Mouse (Mus musculus) liver, embryonic 16.5 days (tissue): ENCODE measurements around the gene Ifnar2. TPM values are rescaled to one million over a fixed set of nuclear protein-coding genes. Genes with fewer than 3 reads are reported as not detected.
A peak's percentile ranks its signal among the peaks of the same experiment; 100 is the strongest.

Source experiments
- ATAC-seq: fragments of 200-750 bp; cut with Nextera tagmentation; 2 replicates; pipeline ENCODE4 v1.8.0; 2017; ENCODE audit warnings: low read depth, mild to moderate bottlenecking, moderate number of reproducible peaks, moderate library complexity
- H3K27ac ChIP-seq: fragments of 300-500 bp; sonication (generic); 2 replicates; pipeline ENCODE4 v1.5.1; 2014; ENCODE audit warnings: mild to moderate bottlenecking, low read length
- H3K27me3 ChIP-seq: fragments of 300-500 bp; sonication (generic); 2 replicates; pipeline ENCODE4 v1.6.1; 2014; ENCODE audit warnings: low read depth, low read length, mixed read lengths; ENCODE audit not compliant: control insufficient read depth, insufficient read depth
- H3K36me3 ChIP-seq: fragments of 300-500 bp; sonication (generic); 2 replicates; pipeline ENCODE4 v1.6.1; 2014; ENCODE audit warnings: mild to moderate bottlenecking; ENCODE audit not compliant: control insufficient read depth, insufficient read depth
- H3K4me1 ChIP-seq: fragments of 300-500 bp; sonication (generic); 2 replicates; pipeline ENCODE4 v1.6.1; 2014; ENCODE audit warnings: low read depth, low read length, mixed read lengths; ENCODE audit not compliant: control insufficient read depth
- H3K4me2 ChIP-seq: fragments of 300-500 bp; sonication (generic); 2 replicates; pipeline ENCODE4 v1.6.1; 2014; ENCODE audit warnings: low read depth, low read length, mixed read lengths
- H3K4me3 ChIP-seq: fragments of 300-500 bp; sonication (generic); 2 replicates; pipeline ENCODE4 v1.5.1; 2014; ENCODE audit warnings: low read depth, mild to moderate bottlenecking, low read length
- H3K9ac ChIP-seq: fragments of 300-500 bp; sonication (generic); 2 replicates; pipeline ENCODE4 v1.6.1; 2014; ENCODE audit warnings: low read depth, low read length
- H3K9me3 ChIP-seq: fragments of 300-500 bp; sonication (generic); replicated peaks from 2 replicates; pipeline ENCODE4 v1.6.1; 2016; ENCODE audit warnings: low read length; ENCODE audit not compliant: control insufficient read depth
- WGBS: fragments of 180-500 bp; shearing (Covaris S2); extraction: QIAGEN DNeasy Blood & Tissue Kit; methylation state at CpG from one replicate; pipeline ENCODE4 v1.1.7; 2014; ENCODE audit not compliant: insufficient replicate concordance; 5-methylcytosine and 5-hydroxymethylcytosine counted together
- polyA plus RNA-seq: library from polyadenylated mRNA; unstranded; fragments of >200 nt; fragmentation: Nextera tagmentation; extraction: Ambion mirVana; gene quantifications from 2 replicates; pipeline ENCODE4 v1.2.1, GENCODE M21; 2015

The Ifnar2 gene
- polyA plus RNA-seq, 1 experiment from 2014 or later: 95.8 TPM

GRCm38 (mm10) chr16:91395633-91396392 is 23.2 kb downstream of the Ifnar2 start:
- H3K4me2 ChIP-seq: no peak overlapping the region

GRCm38 (mm10) chr16:91396844-91397537 is 24.4 kb downstream of the Ifnar2 start:
- H3K4me2 ChIP-seq: peak overlapping the region; percentile 19; the same call in 1 of the 2 replicates
- H3K9ac ChIP-seq: no peak overlapping the region
- H3K27ac ChIP-seq: peak overlapping the region; percentile 65
- H3K9me3 ChIP-seq: no peaks in the 10 kb centered on the region
- 29% methylated on average over 10 of the region's 10 CpGs for WGBS
- H3K27me3 ChIP-seq: no peaks in the 10 kb centered on the region
- peaks cover 33% of the 10 kb centered on the region for H3K4me1 ChIP-seq
- ATAC-seq: peak; percentile 82
- H3K4me3 ChIP-seq: no peak overlapping the region
- peaks cover 59% of the 10 kb centered on the region for H3K36me3 ChIP-seq

More at GRCm38 (mm10) chr16:91395633-91396392, 23.2 kb downstream of the Ifnar2 start:
- H3K36me3 ChIP-seq: peaks cover 63% of the 10 kb centered on the region
- H3K27ac ChIP-seq: peak overlapping the region; percentile 51
- WGBS: 56% methylated on average over 8 of the region's 8 CpGs
- H3K27me3 ChIP-seq: no peaks in the 10 kb centered on the region
- H3K4me3 ChIP-seq: no peak overlapping the region
- no peak overlapping the region for H3K9ac ChIP-seq
- H3K4me1 ChIP-seq: peaks cover 30% of the 10 kb centered on the region
- H3K9me3 ChIP-seq: no peaks in the 10 kb centered on the region
- peak; percentile 62 for ATAC-seq

DNA sequence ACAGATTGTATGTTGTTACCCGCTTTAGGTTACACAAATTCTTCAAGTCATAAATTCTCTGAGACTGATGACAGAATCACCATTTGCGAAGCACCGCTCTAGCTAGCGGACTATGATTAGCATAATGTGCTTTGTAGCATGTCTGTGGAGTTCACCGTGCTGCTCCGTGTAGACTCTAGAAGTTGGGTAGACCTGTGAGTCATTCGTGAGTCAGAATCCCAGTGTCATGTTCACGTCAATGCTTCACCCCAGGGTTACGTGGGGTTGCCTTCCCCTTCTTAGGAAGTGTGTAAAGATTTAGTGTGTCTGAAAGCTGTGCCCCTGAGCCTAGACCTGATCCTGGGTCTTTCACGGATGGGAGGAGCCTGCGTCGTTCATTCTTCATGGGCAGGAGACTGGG is 25.4 kb downstream of the Ifnar2 start:
- Histone ChIP-seq H3K4me3 (no peak overlapping the region), H3K4me2 (no peak overlapping the region), H3K4me1 (peaks cover 33% of the 10 kb centered on the region), H3K27ac (peak overlapping the region; percentile 47), H3K36me3 (peaks cover 51% of the 10 kb centered on the region), H3K9ac (no peak overlapping the region), H3K27me3 (no peaks in the 10 kb centered on the region), H3K9me3 (no peaks in the 10 kb centered on the region)
- WGBS: 76% methylated on average over 12 of the region's 12 CpGs
- no peak for ATAC-seq

DNA sequence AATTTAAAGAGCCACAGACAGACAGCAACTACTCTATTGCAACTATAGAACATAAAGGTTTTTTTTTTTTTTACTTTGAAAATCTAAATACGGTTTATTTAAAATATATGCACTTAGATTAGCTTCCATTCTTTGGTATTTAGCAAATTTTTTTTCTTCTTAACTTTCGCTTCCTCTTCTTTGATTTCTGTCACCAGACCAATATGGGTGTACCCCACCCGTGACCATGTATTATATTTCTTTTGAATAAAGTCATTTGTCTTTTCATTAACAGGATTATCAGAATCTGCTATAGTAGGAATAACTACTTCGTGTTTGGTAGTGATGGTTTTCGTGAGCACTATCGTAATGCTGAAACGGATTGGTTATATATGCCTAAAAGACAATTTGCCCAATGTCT is 26.4 kb downstream of the Ifnar2 start:
- Histone ChIP-seq H3K9me3 (no peaks in the 10 kb centered on the region), H3K4me1 (peaks cover 33% of the 10 kb centered on the region), H3K4me3 (no peak overlapping the region), H3K27ac (no peak overlapping the region), H3K27me3 (no peaks in the 10 kb centered on the region), H3K4me2 (no peak overlapping the region), H3K9ac (no peak overlapping the region), H3K36me3 (peaks cover 49% of the 10 kb centered on the region)
- 87% methylated on average over 7 of the region's 7 CpGs for WGBS
- no peak for ATAC-seq

DNA sequence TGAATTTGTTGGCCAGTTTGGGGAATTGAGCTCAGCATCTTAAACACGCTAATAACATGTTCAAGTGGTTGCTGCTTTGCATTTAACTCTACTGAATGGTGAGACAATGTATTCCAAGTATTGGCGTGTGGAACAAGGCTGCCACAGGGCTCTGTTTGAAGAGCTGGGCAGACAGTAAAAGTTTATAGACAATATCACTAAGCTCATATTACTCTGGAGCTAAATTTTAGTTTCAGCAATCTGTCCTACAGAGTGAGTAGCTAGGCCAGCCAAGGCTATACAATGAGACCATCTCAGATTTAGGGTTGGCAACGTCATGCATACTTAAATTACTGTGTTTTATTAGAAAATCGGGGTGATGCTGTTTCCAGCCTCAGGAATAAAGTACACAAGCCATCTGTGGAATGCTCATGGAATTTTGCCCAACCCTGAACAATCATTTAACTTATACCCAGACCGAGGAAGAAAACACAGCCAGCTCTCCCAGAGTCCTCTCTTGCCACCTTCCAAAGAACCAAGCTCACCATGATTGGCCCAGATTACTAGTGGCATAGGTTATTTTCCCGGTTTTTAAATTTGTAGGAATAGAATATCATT is 29.1 kb downstream of the Ifnar2 start:
- Histone ChIP-seq H3K36me3 (peaks cover 38% of the 10 kb centered on the region), H3K4me1 (peaks cover 30% of the 10 kb centered on the region), H3K9me3 (no peaks in the 10 kb centered on the region), H3K4me2 (no peak overlapping the region), H3K27me3 (no peaks in the 10 kb centered on the region), H3K9ac (no peak overlapping the region), H3K27ac (no peak overlapping the region), H3K4me3 (no peak overlapping the region)
- ATAC-seq: no peak
- WGBS: 86% methylated on average over 6 of the region's 6 CpGs

- 79% methylated on average over 9 of the region's 9 CpGs for WGBS
- H3K9ac ChIP-seq: no peak overlapping the region
- peaks cover 37% of the 10 kb centered on the region for H3K4me1 ChIP-seq
- no peaks in the 10 kb centered on the region for H3K27me3 ChIP-seq
- H3K36me3 ChIP-seq: peaks cover 35% of the 10 kb centered on the region
- H3K4me3 ChIP-seq: no peak overlapping the region
- no peaks in the 10 kb centered on the region for H3K9me3 ChIP-seq
- H3K27ac ChIP-seq: no peak overlapping the region
- no peak for ATAC-seq
- no peak overlapping the region for H3K4me2 ChIP-seq
Measured at GRCm38 (mm10) chr16:91403784-91404183, 31.2 kb downstream of the Ifnar2 start.

DNA sequence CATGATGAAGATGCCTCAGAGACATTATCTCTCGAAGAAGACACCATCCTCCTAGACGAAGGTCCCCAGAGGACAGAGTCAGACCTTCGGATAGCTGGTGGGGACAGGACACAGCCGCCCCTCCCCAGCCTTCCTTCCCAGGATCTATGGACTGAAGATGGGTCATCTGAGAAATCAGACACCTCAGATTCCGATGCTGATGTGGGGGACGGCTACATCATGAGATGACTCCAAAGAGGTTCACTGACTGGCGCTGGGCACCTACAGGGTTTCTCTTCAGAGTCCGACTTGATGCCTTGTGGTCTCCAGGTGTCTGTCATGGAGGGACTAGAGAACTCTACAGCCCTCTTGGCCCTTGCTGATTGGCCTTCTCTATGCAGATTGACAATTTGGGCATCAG is 31.6 kb downstream of the Ifnar2 start:
- Histone ChIP-seq H3K27ac (no peak overlapping the region), H3K9ac (no peak overlapping the region), H3K4me1 (peaks cover 41% of the 10 kb centered on the region), H3K9me3 (no peaks in the 10 kb centered on the region), H3K4me3 (no peak overlapping the region), H3K27me3 (no peaks in the 10 kb centered on the region), H3K36me3 (peaks cover 35% of the 10 kb centered on the region), H3K4me2 (no peak overlapping the region)
- ATAC-seq: no peak
- 89% methylated on average over 8 of the region's 8 CpGs for WGBS

DNA sequence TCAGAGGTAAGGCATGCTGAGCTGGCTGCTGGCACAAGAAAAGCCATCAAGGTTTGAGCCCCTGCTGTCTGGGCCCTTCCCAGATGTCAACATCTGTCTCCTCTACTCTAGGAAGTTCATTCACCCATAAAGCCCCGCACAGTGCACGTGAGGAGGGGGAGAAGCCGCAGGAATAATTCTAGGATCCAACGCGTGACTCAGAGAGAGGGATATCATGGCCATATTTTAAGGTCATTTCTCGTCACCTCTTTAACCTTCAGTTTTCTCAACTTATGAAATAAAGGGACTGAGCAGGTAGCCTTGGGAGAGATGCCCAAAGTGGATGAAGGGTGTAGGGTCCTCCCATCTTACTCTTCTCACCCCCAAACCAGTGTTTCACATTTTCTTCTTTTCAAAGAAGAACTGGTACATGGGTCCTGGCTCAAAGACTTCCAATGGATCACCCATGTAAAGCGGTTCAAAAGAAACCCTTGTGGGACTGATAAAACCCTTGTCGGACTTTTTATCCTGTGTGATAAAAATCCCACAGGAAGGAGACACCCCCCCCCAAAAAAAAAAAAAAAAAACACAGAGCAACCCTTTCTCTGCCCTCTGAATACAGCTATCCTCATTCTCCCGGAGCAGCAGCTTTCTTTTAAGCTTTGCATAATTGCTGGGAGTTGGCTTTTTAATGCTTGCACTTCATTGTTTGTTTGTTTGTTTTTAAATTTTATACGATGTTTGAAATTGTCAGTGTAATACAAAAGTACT is 32.4 kb downstream of the Ifnar2 start:
- Histone ChIP-seq H3K9ac (no peak overlapping the region), H3K36me3 (peaks cover 35% of the 10 kb centered on the region), H3K27ac (0 out of 2 replicates have a peak overlapping the region, but pooled peaks have one; percentile 22), H3K4me3 (no peak overlapping the region), H3K4me1 (peaks cover 42% of the 10 kb centered on the region), H3K27me3 (no peaks in the 10 kb centered on the region), H3K4me2 (peak overlapping the region; percentile 79; the same call in 1 of the 2 replicates), H3K9me3 (no peaks in the 10 kb centered on the region)
- ATAC-seq: no peak
- 67% methylated on average over 10 of the region's 10 CpGs for WGBS
